Mouse (Mus musculus) adrenal gland, postnatal 0 days (tissue): ENCODE measurements around the gene 4930522H14Rik. TPM values are rescaled to one million over a fixed set of nuclear protein-coding genes. Genes with fewer than 3 reads are reported as not detected.

Experiments
- polyA plus RNA-seq: library from polyadenylated mRNA; unstranded; fragments of >200 nt; fragmentation: Nextera tagmentation; extraction: Ambion mirVana; gene quantifications from 2 replicates; pipeline ENCODE4 v1.2.1, GENCODE M21; 2015

Gene 4930522H14Rik
- not detected in 2 replicates for polyA plus RNA-seq

GRCm38 (mm10) chr4:109531111-109531510, at the start of gene 4930522H14Rik:
TSS of gene 4930522H14Rik (minus strand) at chr4:109531297.

GRCm38 (mm10) chr4:109484621-109485020, 46.5 kb downstream of the 4930522H14Rik start, which contains the start of gene Rnf11:
TSS of gene Rnf11 (minus strand) at chr4:109484728.

Other genes with a start within 250 kb of the 4930522H14Rik start
- gene Ttc39a, start 124.7 kb downstream of the 4930522H14Rik start, polyA plus RNA-seq: 3.3 and 6.0 TPM in 2 replicates
- 57.3 and 76.5 TPM in 2 replicates for gene Rnf11, start 46.6 kb downstream of the 4930522H14Rik start, polyA plus RNA-seq
- 14.9 and 17.8 TPM in 2 replicates for gene Cdkn2c, start 135.9 kb upstream of the 4930522H14Rik start, polyA plus RNA-seq
- 20.1 and 22.4 TPM in 2 replicates for gene Faf1, start 145.3 kb upstream of the 4930522H14Rik start, polyA plus RNA-seq